27 mouse cellular contexts compared by ENCODE assay signal in the genomic region with DNA sequence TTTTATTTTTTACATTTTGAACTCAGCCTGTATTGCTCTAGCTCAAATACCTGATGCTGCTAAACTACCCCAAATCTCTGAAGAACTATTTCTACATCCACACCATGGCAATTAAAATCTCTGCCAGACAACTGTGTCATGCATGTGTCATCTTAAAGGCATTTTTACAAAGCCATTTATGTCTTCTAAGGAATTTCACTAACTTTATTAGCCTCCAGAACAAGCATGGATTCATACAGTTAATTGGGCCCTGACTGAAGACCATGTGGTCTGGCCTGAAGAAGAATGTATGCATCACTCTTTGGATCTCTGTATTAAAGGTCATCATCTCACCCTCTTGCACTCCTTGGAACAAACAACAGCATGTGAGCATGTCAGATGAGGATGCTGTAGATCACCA.
"Had no signal": no experiment of that assay in that cellular context is flagged by ENCODE, and none has a peak within 500 bp of the region (broad histone marks: within the 10 kb centered on the region; RNA-seq: fewer than 3 reads in every experiment).

No protein-coding gene starts in this region.

- H3K9me3 ChIP-seq: heart, embryonic 10.5 days; heart, embryonic 12.5 days; hindbrain, embryonic 10.5 days; hindbrain, embryonic 12.5 days; intestine, embryonic 15.5 days; limb, embryonic 10.5 days; limb, embryonic 12.5 days; liver, embryonic 13.5 days had no signal

- H3K4me1 ChIP-seq: heart, embryonic 10.5 days; hindbrain, embryonic 10.5 days; hindbrain, embryonic 12.5 days; intestine, embryonic 15.5 days; limb, embryonic 12.5 days; liver, embryonic 13.5 days had no signal

- H3K27ac ChIP-seq: gastrocnemius, adult 2 months; heart, embryonic 10.5 days; hindbrain, embryonic 10.5 days; hindbrain, embryonic 12.5 days; hindbrain, embryonic 14.5 days; intestine, embryonic 15.5 days; layer of hippocampus, adult 2 months; left cerebral cortex, adult 2 months; limb, embryonic 10.5 days; limb, embryonic 12.5 days; liver, embryonic 13.5 days had no signal

- DNase-seq: gastrocnemius, adult 2 months; gastrocnemius, postnatal 10 days; gastrocnemius, postnatal 25 days; heart, adult 18-20 months; heart, postnatal 10 days; heart, postnatal 4 days; kidney, adult 18-20 months; kidney, adult 8-10 months; kidney, postnatal 10 days; kidney, postnatal 25 days; kidney, postnatal 4 days; liver; liver, embryonic 13.5 days had no signal

- H3K36me3 ChIP-seq: heart, embryonic 10.5 days; heart, embryonic 12.5 days; hindbrain, embryonic 10.5 days; hindbrain, embryonic 12.5 days; intestine, embryonic 15.5 days; limb, embryonic 10.5 days; limb, embryonic 12.5 days; liver, embryonic 13.5 days had no signal

- H3K27me3 ChIP-seq: heart, embryonic 12.5 days; hindbrain, embryonic 12.5 days; intestine, embryonic 15.5 days; limb, embryonic 12.5 days; liver, embryonic 13.5 days had no signal

- H3K4me3 ChIP-seq: gastrocnemius, adult 2 months; heart, embryonic 10.5 days; heart, embryonic 12.5 days; hindbrain, embryonic 10.5 days; hindbrain, embryonic 12.5 days; intestine, embryonic 15.5 days; layer of hippocampus, adult 2 months; left cerebral cortex, adult 2 months; limb, embryonic 10.5 days; limb, embryonic 12.5 days; liver, embryonic 13.5 days had no signal

- H3K4me2 ChIP-seq: heart, embryonic 12.5 days; hindbrain, embryonic 12.5 days; hindbrain, embryonic 14.5 days; intestine, embryonic 15.5 days; limb, embryonic 12.5 days; liver, embryonic 11.5 days; liver, embryonic 13.5 days had no signal

- H3K9ac ChIP-seq: heart, embryonic 12.5 days; hindbrain, embryonic 12.5 days; hindbrain, embryonic 14.5 days; intestine, embryonic 15.5 days; limb, embryonic 12.5 days; liver, embryonic 13.5 days had no signal

- ATAC-seq: hindbrain, embryonic 16.5 days; inflammation-experienced regulatory T-cells, adult 6 months; intestine, embryonic 15.5 days; intestine, postnatal 0 days had no signal
